Mouse (Mus musculus) liver, postnatal 0 days (tissue): ENCODE measurements around the gene Ptgr1.

Experiments used
- CTCF ChIP-seq: sonication (generic); IDR thresholded peaks from 2 replicates; pipeline ENCODE4 v1.5.1; 2016; ENCODE audit warnings: antibody characterized with exemption, low read depth
- EP300 ChIP-seq: IDR thresholded peaks from 2 replicates; pipeline ENCODE4 v1.6.1; 2016; ENCODE audit warnings: antibody characterized with exemption, low read depth, mild to moderate bottlenecking

DNA sequence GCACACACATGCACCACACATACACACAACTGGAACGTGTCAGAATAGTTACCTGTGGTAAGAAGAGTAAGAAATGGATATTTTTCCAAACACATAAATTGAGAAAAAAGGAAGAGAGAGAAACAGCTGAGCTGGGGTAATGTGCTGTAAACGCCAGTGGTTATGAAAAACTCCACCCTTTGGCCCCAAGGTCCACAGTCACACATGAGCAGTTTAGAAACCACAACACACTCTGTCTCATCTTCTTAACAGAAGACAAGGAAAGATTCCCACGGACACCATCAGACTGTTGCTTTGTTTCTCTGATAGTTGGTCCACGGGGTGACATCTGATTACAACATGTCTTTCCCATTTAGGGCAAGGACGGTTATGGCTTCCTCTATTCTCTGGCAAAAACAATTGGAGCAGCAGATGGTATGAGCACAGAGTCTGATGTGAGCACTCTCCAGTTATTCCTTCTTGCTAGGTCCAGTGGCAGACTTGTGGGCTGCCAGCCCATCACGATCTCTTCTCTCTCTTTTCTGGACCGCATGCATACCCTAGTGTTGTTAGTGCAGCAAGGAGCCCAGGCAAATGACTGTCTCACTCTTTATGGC, 2.5 kb upstream of the Ptgr1 start:
- no peak for TF ChIP-seq CTCF
- TF ChIP-seq EP300, result no peak
